ENCODE assay signal across 9 mouse cellular contexts in genomic region chr15:102997939-102998355, GRCm38 (mm10). TPM values are rescaled to one million over a fixed set of nuclear protein-coding genes. Genes with fewer than 3 reads are reported as not detected.
DNase-seq lines count a peak whose midpoint lies in the region; ATAC-seq and TF ChIP-seq lines count a peak whose summit lies in the region.
"Had no signal": no experiment of that assay in that cellular context is flagged by ENCODE, and none has a peak within 500 bp of the region (broad histone marks: within the 10 kb centered on the region; RNA-seq: fewer than 3 reads in every experiment).

Gene Hoxc6, plus strand, starts transcription at chr15:102998257.

- peak within 1 kb of the TSS; percentile 53 for H3ac ChIP-seq in C2C12 (ENCODE audit: control insufficient read depth, insufficient read length, low read depth)

- peak within 1 kb of the TSS; percentile 54 for H3K4me3 ChIP-seq in C2C12 (ENCODE audit: insufficient read depth, poor library complexity, severe bottlenecking)
- peak within 1 kb of the TSS; percentile 41 to 49; a peak in 3 of 4 replicates for H3K4me3 ChIP-seq in ES-E14 (ENCODE audit: insufficient read depth in 1 of 2, low read depth in 1 of 2, low read length in 2 of 2, poor library complexity in 1 of 2, severe bottlenecking in 1 of 2)
- peak within 1 kb of the TSS; percentile 23 for H3K4me3 ChIP-seq in forebrain, embryonic 14.5 days (ENCODE audit: low read depth, low read length)
- H3K4me3 ChIP-seq in neural tube, embryonic 14.5 days (ENCODE audit: low read depth, low read length) = peak within 1 kb of the TSS; percentile 55

- H3K9me3 ChIP-seq in ES-E14 (ENCODE audit: control insufficient read depth, insufficient read depth, low read depth, low read length) = no peaks in the 10 kb centered on the region
- no peaks in the 10 kb centered on the region for H3K9me3 ChIP-seq in forebrain, embryonic 14.5 days (replicated peaks; ENCODE audit: control insufficient read depth, low read length)
- H3K9me3 ChIP-seq in neural tube, embryonic 14.5 days (ENCODE audit: control insufficient read depth, low read length) = no peaks in the 10 kb centered on the region

- peaks cover 19% of the 10 kb centered on the region for H3K79me3 ChIP-seq in C2C12 (ENCODE audit: low read depth)

- H3K4me1 ChIP-seq in ES-E14 (ENCODE audit: control insufficient read depth in 2 of 2, insufficient read depth in 2 of 2, low read length in 2 of 2, poor library complexity in 1 of 2) = peaks cover 0 to 3% of the 10 kb centered on the region in 2 experiments; a peak in 1 of 4 replicates
- H3K4me1 ChIP-seq in forebrain, embryonic 14.5 days (ENCODE audit: control insufficient read depth, insufficient read depth, low read length) = peaks cover 7% of the 10 kb centered on the region; the same call in 1 of the 2 replicates
- H3K4me1 ChIP-seq in neural tube, embryonic 14.5 days (ENCODE audit: control insufficient read depth, insufficient read depth, low read length) = peaks cover 52% of the 10 kb centered on the region

- no peak for ATAC-seq in forebrain, embryonic 14.5 days
- peak; percentile 63 for ATAC-seq in neural tube, embryonic 14.5 days (ENCODE audit: low read depth)
- no peak for ATAC-seq in CD4-positive, CD25-positive, alpha-beta regulatory T cell, adult 4 months

- no peaks in the 10 kb centered on the region for H3K27me3 ChIP-seq in C2C12 (ENCODE audit: control insufficient read depth, insufficient read depth, insufficient read length)
- H3K27me3 ChIP-seq in forebrain, embryonic 14.5 days (replicated peaks; ENCODE audit: control insufficient read depth, insufficient read depth, low read length) = peaks cover 95% of the 10 kb centered on the region
- H3K27me3 ChIP-seq in neural tube, embryonic 14.5 days (ENCODE audit: control insufficient read depth, insufficient read depth, low read length) = no peaks in the 10 kb centered on the region

- no peak within 1 kb of the TSS for H3K27ac ChIP-seq in ES-E14 (ENCODE audit: insufficient read depth, low read depth, low read length, poor library complexity, severe bottlenecking)
- H3K27ac ChIP-seq in forebrain, embryonic 14.5 days (ENCODE audit: low read depth, low read length) = no peak within 1 kb of the TSS
- H3K27ac ChIP-seq in neural tube, embryonic 14.5 days (ENCODE audit: low read depth, low read length) = peak within 1 kb of the TSS; percentile 91

- in situ Hi-C loops in ES-E14 (cut with MboI; ENCODE audit: low sequenced_read_pairs in 2 of 2, unreplicated experiment in 2 of 2) = loop anchor here (5.0 to 25.0 kb wide), 2 partner anchors 36 to 314 kb away; partner anchors contain the start of gene Gpr84 (in 1 of the 2)

- WGBS in forebrain, embryonic 14.5 days = 1% methylated on average over 19 of the region's 19 CpGs
- WGBS in neural tube, embryonic 14.5 days = under 1% methylated on average over 19 of the region's 19 CpGs

- H3K36me3 ChIP-seq in C2C12 (ENCODE audit: control insufficient read depth, insufficient read depth) = no peaks in the 10 kb centered on the region
- no peaks in the 10 kb centered on the region for H3K36me3 ChIP-seq in ES-E14 (ENCODE audit: control insufficient read depth, insufficient read depth, low read length, poor library complexity, severe bottlenecking)
- H3K36me3 ChIP-seq in forebrain, embryonic 14.5 days (ENCODE audit: control insufficient read depth, insufficient read depth, low read length) = no peaks in the 10 kb centered on the region
- no peaks in the 10 kb centered on the region for H3K36me3 ChIP-seq in neural tube, embryonic 14.5 days (ENCODE audit: control insufficient read depth, insufficient read depth, low read length)

- H3K4me2 ChIP-seq in forebrain, embryonic 14.5 days (ENCODE audit: low read length) = peak within 1 kb of the TSS; percentile 45
- peak within 1 kb of the TSS; percentile 92 for H3K4me2 ChIP-seq in neural tube, embryonic 14.5 days (ENCODE audit: low read depth, low read length)

- no peak for DNase-seq in ES-E14 (ENCODE audit: low read depth, low spot score)
- no peak for DNase-seq in forebrain, embryonic 14.5 days (ENCODE audit: low spot score)
- DNase-seq in kidney, postnatal 36 days = peak; percentile 61 to 80
- no peak for DNase-seq in frontal cortex, postnatal 14 days (ENCODE audit: low spot score in 2 of 2)
- DNase-seq in layer of hippocampus, postnatal 14 days (ENCODE audit: low spot score in 2 of 2) = no peak

- peaks cover 76% of the 10 kb centered on the region for H3K79me2 ChIP-seq in C2C12 (ENCODE audit: control insufficient read depth, insufficient read depth)

- no peak within 1 kb of the TSS for H3K9ac ChIP-seq in ES-E14 (ENCODE audit: insufficient read depth, low read depth, low read length, poor library complexity, severe bottlenecking)
- H3K9ac ChIP-seq in forebrain, embryonic 14.5 days (ENCODE audit: low read length) = no peak within 1 kb of the TSS
- H3K9ac ChIP-seq in neural tube, embryonic 14.5 days (replicated peaks; ENCODE audit: low read depth, low read length) = peak within 1 kb of the TSS; percentile 76

- no peak for TF ChIP-seq CTCF in C2C12 (IDR thresholded peaks at IDR 0.05; ENCODE audit: control insufficient read depth, insufficient read depth, insufficient read length)

TF ChIP-seq in C2C12, 6 proteins besides CTCF, POLR2A, EP300 and RAD21:
- peak; percentile 19 for TF ChIP-seq FOSL1 (IDR thresholded peaks at IDR 0.05; ENCODE audit: insufficient read depth, low read length, poor library complexity, severe bottlenecking)
- peak; percentile 85 for TF ChIP-seq USF1 (IDR thresholded peaks at IDR 0.05; ENCODE audit: low read depth)
- TF ChIP-seq MAX (IDR thresholded peaks at IDR 0.05) = peak; percentile 54
- no peak for TF ChIP-seq MYOG (IDR thresholded peaks at IDR 0.05; ENCODE audit: control insufficient read depth, extremely low read depth, insufficient read length)
- TF ChIP-seq MYOD1 (IDR thresholded peaks at IDR 0.05; ENCODE audit: control insufficient read depth, insufficient read length, low read depth) = no peak

TF ChIP-seq in ES-E14, 5 proteins besides CTCF, POLR2A, EP300 and RAD21:
- no peak for TF ChIP-seq ZC3H11A (IDR thresholded peaks at IDR 0.05; ENCODE audit: borderline replicate concordance, low read depth, low read length)
- TF ChIP-seq MAFK (IDR thresholded peaks at IDR 0.05; ENCODE audit: insufficient read depth, low read depth, low read length) = no peak
- no peak for TF ChIP-seq ZNF384 (IDR thresholded peaks at IDR 0.05; ENCODE audit: low read depth, low read length)
- TF ChIP-seq CHD2 (IDR thresholded peaks at IDR 0.05; ENCODE audit: low read depth, low read length) = no peak

RNA-seq across cellular contexts. Expression of gene Hoxc6, which starts in this region (rescaled TPM):
- polyA plus RNA-seq in C2C12 (2012; fragmentation: generic; extraction: Trizol) = 10.6 TPM
- total RNA-seq in ES-E14 (2012; rRNA removed) = 0.32 and 0.58 TPM in 2 replicates
- polyA plus RNA-seq in forebrain, embryonic 14.5 days (2014; fragmentation: Nextera tagmentation; extraction: Ambion mirVana) = not detected in 2 replicates
- 23.0 and 38.7 TPM in 2 replicates for polyA plus RNA-seq in neural tube, embryonic 14.5 days (2014; fragmentation: Nextera tagmentation; extraction: Ambion mirVana)
- total RNA-seq in layer of hippocampus, postnatal 14 days (2021) = not detected
- polyA plus RNA-seq in CD4-positive, CD25-positive, alpha-beta regulatory T cell, adult 4 months (2017; shearing (Covaris generic)) = not detected
- polyA plus RNA-seq: erythroblast, embryonic 14.5 days had no signal

Comparison
In these comparisons a context has a peak if more than half of its experiments do, and no peak if none do; other contexts are left out.
1. RNA of gene Hoxc6 (polyA plus RNA-seq): 23.0 to 38.7 TPM in neural tube, embryonic 14.5 days and 10.6 TPM in C2C12 (single experiment); not detected in forebrain, embryonic 14.5 days and not detected in CD4-positive, CD25-positive, alpha-beta regulatory T cell, adult 4 months; every median in the first group is over 10 times any median in the second.
2. DNase-seq: peak in kidney, postnatal 36 days (2 of 2); none in ES-E14 (single experiment), forebrain, embryonic 14.5 days (single experiment), frontal cortex, postnatal 14 days (0 of 2) and layer of hippocampus, postnatal 14 days (0 of 2).
3. Peak in every context shown above with its lines, with median percentiles within 50 percentile points of each other: H3K4me3 ChIP-seq.